Mouse (Mus musculus) ES-Bruce4 (cell line): ENCODE measurements around the gene Slc5a4b. TPM values are rescaled to one million over a fixed set of nuclear protein-coding genes. Genes with fewer than 3 reads are reported as not detected.
A peak's percentile ranks its signal among the peaks of the same experiment; 100 is the strongest.

Experiments used
- H3K27ac ChIP-seq: 2 replicates; pipeline ENCODE4 v1.5.1; 2012; ENCODE audit warnings: low read length, inconsistent platforms; ENCODE audit not compliant: insufficient read depth
- H3K27me3 ChIP-seq: 2 replicates; pipeline ENCODE4 v1.6.1; 2012; ENCODE audit warnings: mild to moderate bottlenecking, low read length, inconsistent platforms; ENCODE audit not compliant: control insufficient read depth, poor library complexity, insufficient read depth, severe bottlenecking
- H3K36me3 ChIP-seq: 2 replicates; pipeline ENCODE4 v1.6.1; 2012; ENCODE audit warnings: inconsistent platforms, mild to moderate bottlenecking, low read length, moderate library complexity; ENCODE audit not compliant: control insufficient read depth, poor library complexity, insufficient read depth, severe bottlenecking
- H3K4me1 ChIP-seq: one replicate; pipeline ENCODE4 v1.8.1; 2011; ENCODE audit warnings: low read length; ENCODE audit not compliant: control insufficient read depth, insufficient read depth
- H3K4me3 ChIP-seq: 2 replicates; pipeline ENCODE4 v1.5.1; 2011; ENCODE audit warnings: low read depth, mild to moderate bottlenecking, low read length
- H3K9ac ChIP-seq: 2 replicates; pipeline ENCODE4 v1.6.1; 2012; ENCODE audit warnings: low read depth, mild to moderate bottlenecking, inconsistent platforms; ENCODE audit not compliant: poor library complexity, severe bottlenecking
- H3K9me3 ChIP-seq: replicated peaks from 2 replicates; pipeline ENCODE4 v1.6.1; 2012; ENCODE audit warnings: mild to moderate bottlenecking, low read length, inconsistent platforms; ENCODE audit not compliant: control insufficient read depth, poor library complexity, insufficient read depth, severe bottlenecking
- CTCF ChIP-seq: IDR thresholded peaks from one replicate; pipeline ENCODE4 v1.8.1; 2011; ENCODE audit warnings: low read depth, low read length
- EP300 ChIP-seq: IDR thresholded peaks from 2 replicates; pipeline ENCODE4 v1.6.1; 2011; ENCODE audit warnings: low read depth, low read length; ENCODE audit not compliant: insufficient read depth
- POLR2A ChIP-seq: IDR thresholded peaks from one replicate; pipeline ENCODE4 v1.8.1; 2011; ENCODE audit warnings: low read length; ENCODE audit not compliant: insufficient read depth
- polyA plus RNA-seq: library from polyadenylated mRNA; stranded (reverse); fragments of >200 nt; gene quantifications from 2 replicates; pipeline ENCODE4 v1.2.4, GENCODE M21; 2011; ENCODE audit warnings: low read depth; ENCODE audit not compliant: missing spikeins, insufficient read depth, insufficient read length

The Slc5a4b gene
- polyA plus RNA-seq: not detected in 2 replicates

DNA sequence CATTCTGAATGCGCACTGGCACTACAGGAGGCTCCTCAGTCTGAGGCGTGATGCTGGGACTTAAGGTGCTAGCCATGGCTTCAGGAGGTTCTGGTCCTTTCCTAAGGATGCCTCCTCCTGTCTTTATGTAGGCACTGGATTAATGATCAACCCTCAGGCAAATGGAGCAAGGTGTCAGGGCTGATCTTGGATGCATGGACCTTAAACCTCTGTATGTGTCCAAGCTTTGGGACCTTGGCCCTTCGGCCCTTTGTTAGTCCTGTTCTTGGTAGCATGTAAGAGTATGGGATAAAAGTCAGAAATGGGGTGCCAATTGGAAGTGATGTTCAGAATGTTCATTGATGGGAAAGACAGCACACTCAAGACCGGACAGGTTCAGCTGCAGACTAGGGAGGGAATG lies at the start of gene Slc5a4b:
TSS of gene Slc5a4b (minus strand) at position 101 of the 400 bp plus-strand sequence.
- Histone ChIP-seq H3K9ac (no peak within 1 kb of the TSS), H3K4me1 (no peaks in the 10 kb centered on the region), H3K36me3 (no peaks in the 10 kb centered on the region), H3K9me3 (no peaks in the 10 kb centered on the region), H3K4me3 (no peak within 1 kb of the TSS), H3K27me3 (no peaks in the 10 kb centered on the region), H3K27ac (no peak within 1 kb of the TSS)
- no peak for TF ChIP-seq EP300
- TF ChIP-seq CTCF: no peak
- TF ChIP-seq POLR2A: no peak

DNA sequence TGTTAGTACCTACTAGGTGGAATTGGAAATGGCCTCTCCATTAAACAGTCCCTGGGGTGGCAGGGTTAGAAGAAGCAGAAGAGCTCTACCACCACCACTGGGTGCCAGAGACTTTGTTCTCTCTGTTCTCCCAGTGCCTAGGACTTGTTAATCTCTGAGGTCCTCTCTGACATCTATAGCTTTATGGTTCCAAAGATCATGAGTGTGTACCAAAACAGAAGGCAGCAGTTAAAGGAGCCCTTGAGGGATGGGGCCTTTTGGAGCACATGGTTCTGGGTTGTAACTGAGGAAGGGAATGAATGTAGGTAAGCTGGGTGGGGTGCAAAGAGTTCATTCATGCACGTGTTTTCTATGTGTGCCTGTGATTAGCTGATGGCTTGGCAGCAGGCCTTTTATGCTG lies 47.2 kb upstream of the Slc5a4b start:
- no peak overlapping the region for H3K9ac ChIP-seq
- no peaks in the 10 kb centered on the region for H3K9me3 ChIP-seq
- H3K4me1 ChIP-seq: no peaks in the 10 kb centered on the region
- no peaks in the 10 kb centered on the region for H3K36me3 ChIP-seq
- no peaks in the 10 kb centered on the region for H3K27me3 ChIP-seq
- no peak overlapping the region for H3K27ac ChIP-seq
- TF ChIP-seq EP300 (no peak), CTCF (no peak), POLR2A (no peak)
- no peak overlapping the region for H3K4me3 ChIP-seq

DNA sequence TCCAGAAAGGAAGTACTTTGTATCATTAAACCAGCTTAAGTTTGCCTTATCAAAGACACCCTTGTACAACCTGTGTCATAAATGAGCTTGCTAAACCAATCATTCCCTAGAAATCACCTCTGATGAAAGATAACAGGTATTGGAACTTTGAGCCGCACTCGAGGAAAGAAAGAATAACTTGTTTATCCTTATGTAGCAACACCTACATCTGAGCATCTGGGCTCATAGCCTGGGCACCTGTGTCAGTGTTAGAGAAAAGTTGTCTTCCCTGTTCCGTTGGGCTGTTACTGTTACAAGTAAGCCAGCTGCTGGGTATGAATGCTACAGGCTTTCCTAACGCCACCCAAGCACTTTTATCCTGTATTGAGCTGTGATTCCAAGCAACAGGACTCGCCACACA lies 46.8 kb upstream of the Slc5a4b start:
- Histone ChIP-seq H3K4me3 (no peak overlapping the region), H3K27ac (no peak overlapping the region), H3K4me1 (no peaks in the 10 kb centered on the region), H3K27me3 (no peaks in the 10 kb centered on the region), H3K36me3 (no peaks in the 10 kb centered on the region), H3K9me3 (no peaks in the 10 kb centered on the region), H3K9ac (no peak overlapping the region)
- TF ChIP-seq POLR2A: no peak
- TF ChIP-seq CTCF: no peak
- no peak for TF ChIP-seq EP300

DNA sequence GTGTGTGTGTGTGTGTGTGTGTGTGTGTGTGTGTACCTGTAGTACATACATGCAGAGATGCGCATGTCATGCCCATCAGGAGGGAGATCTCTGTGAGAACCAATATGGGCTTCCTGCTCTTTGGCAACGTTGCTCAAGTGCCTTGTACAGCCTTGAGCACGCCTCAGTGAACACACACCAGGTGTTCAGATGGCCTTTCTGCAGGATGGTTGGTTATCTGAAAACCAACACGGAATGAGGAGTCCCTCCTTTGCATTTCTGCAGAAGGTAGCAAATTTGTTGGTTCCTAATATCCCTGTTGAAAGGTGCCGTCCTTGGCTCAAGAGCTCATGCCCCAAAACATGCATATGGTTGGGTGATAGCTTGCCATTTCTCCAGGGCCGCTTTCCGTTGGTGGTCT lies 45.1 kb upstream of the Slc5a4b start:
- no peaks in the 10 kb centered on the region for H3K36me3 ChIP-seq
- TF ChIP-seq POLR2A: no peak
- TF ChIP-seq EP300: no peak
- TF ChIP-seq CTCF: no peak
- H3K4me1 ChIP-seq: no peaks in the 10 kb centered on the region

DNA sequence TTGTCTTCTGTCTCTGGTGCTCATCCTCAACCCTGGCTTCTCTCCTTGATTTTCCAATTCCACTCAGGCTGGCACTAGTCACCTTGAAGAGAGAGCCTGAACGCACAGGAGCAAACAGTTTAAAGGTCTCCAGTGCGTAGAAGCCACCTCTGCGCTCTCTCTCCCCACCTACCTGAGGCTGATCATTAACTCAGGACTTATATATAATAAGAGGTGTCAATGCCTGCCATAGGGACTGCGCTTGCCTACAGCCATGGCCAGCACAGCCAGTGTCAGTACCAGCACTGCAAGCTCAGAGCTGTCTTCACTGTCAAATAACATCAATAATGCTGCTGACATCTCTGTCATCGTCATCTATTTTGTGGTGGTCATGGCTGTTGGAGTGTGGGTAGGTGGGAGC lies 36.5 kb upstream of the Slc5a4b start, which contains the start of gene Slc5a4a:
TSS of gene Slc5a4a (plus strand) at position 174 of the 400 bp plus-strand sequence.
- no peak for TF ChIP-seq CTCF
- no peak for TF ChIP-seq EP300
- TF ChIP-seq POLR2A: no peak
- Histone ChIP-seq H3K4me3 (no peak within 1 kb of the TSS), H3K4me1 (no peaks in the 10 kb centered on the region)

More for the DNA sequence above, 45.1 kb upstream of the Slc5a4b start:
- H3K9me3 ChIP-seq: no peaks in the 10 kb centered on the region
- H3K9ac ChIP-seq: no peak overlapping the region
- no peak overlapping the region for H3K4me3 ChIP-seq
- no peak overlapping the region for H3K27ac ChIP-seq
- no peaks in the 10 kb centered on the region for H3K27me3 ChIP-seq

DNA sequence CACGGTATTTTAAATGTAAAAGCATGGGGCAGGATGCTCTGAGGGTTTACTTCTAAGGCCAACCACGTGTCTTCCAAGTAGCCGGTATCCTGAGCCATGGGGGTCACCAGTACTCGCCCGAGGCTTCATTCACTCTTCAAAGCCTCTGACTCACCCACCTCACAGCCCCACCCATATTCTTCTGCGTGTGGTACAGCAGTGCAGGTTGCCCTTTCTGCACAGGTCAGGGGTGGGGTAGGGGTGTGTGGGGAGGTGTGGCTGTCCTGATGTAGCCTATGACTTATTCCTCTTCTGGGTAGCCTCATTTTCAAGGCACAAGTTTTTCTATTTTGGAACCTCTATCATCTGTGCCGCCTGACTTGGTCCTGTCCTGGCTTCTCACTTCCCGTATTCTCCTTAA lies 36.1 kb upstream of the Slc5a4b start:
- no peaks in the 10 kb centered on the region for H3K27me3 ChIP-seq
- no peak overlapping the region for H3K4me3 ChIP-seq
- TF ChIP-seq CTCF (no peak), EP300 (0 out of 2 replicates have a peak, but pooled peaks have one; percentile 30)
- H3K36me3 ChIP-seq: no peaks in the 10 kb centered on the region
- no peak overlapping the region for H3K27ac ChIP-seq
- no peaks in the 10 kb centered on the region for H3K4me1 ChIP-seq
- H3K9ac ChIP-seq: no peak overlapping the region
- H3K9me3 ChIP-seq: 0 out of 2 replicates have a peak, but pooled peaks cover 2% of the 10 kb centered on the region

More for the DNA sequence above, 36.5 kb upstream of the Slc5a4b start, which contains the start of gene Slc5a4a:
- Histone ChIP-seq H3K36me3 (no peaks in the 10 kb centered on the region), H3K27me3 (no peaks in the 10 kb centered on the region), H3K27ac (no peak within 1 kb of the TSS), H3K9ac (no peak within 1 kb of the TSS), H3K9me3 (0 out of 2 replicates have a peak, but pooled peaks cover 2% of the 10 kb centered on the region)
